ENCODE assay signal across 17 mouse cellular contexts in the genomic region with DNA sequence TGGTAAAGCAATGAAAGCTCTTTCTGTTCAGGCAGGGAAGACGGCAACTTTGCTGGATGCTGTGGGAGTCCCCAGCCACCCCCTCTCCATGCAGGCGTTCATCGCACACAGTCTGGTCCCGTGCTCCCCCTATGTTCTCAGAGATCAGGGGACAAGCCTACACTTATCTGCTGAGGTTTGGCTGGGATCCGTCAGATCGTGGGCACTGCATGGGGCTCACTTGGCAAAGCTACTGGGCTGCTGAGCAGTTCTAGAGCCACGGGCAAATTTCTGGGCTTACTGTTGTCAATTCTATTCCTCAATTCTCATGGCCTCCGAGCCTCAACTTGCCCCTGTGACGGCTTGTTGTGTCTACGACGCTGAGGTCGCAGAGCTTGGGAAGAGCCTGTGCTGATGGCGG. TPM values are rescaled to one million over a fixed set of nuclear protein-coding genes. Genes with fewer than 3 reads are reported as not detected.
DNase-seq lines count a peak whose midpoint lies in the region; ATAC-seq lines count a peak whose summit lies in the region.
"Had no signal": no experiment of that assay in that cellular context is flagged by ENCODE, and none has a peak within 500 bp of the region (broad histone marks: within the 10 kb centered on the region; RNA-seq: fewer than 3 reads in every experiment).

No protein-coding gene starts in this region.

- 91% methylated on average over 13 of the region's 13 CpGs for WGBS in embryonic facial prominence, embryonic 11.5 days
- 93% methylated on average over 13 of the region's 13 CpGs for WGBS in embryonic facial prominence, embryonic 10.5 days
- WGBS in embryonic facial prominence, embryonic 12.5 days = 93% methylated on average over 13 of the region's 13 CpGs
- WGBS in midbrain, embryonic 10.5 days = 96% methylated on average over 13 of the region's 13 CpGs

- intact Hi-C loops in left cerebral cortex, postnatal 10 days (cut with DNase I) = no loop called here

- no peak overlapping the region for H3K27ac ChIP-seq in embryonic facial prominence, embryonic 11.5 days (replicated peaks; ENCODE audit: low read depth, low read length)
- no peak overlapping the region for H3K27ac ChIP-seq in embryonic facial prominence, embryonic 10.5 days (replicated peaks)
- peak overlapping the region; percentile 63; the same call in 1 of the 2 replicates for H3K27ac ChIP-seq in embryonic facial prominence, embryonic 12.5 days
- no peak overlapping the region for H3K27ac ChIP-seq in midbrain, embryonic 10.5 days (replicated peaks)
- H3K27ac ChIP-seq: heart, adult 2 months; hindbrain, embryonic 14.5 days had no signal

- no peak for DNase-seq in embryonic facial prominence, embryonic 11.5 days (ENCODE audit: low spot score)
- DNase-seq in embryonic facial prominence, embryonic 10.5 days (ENCODE audit: low spot score) = no peak
- DNase-seq in left cerebral cortex, adult 18-20 months (ENCODE audit: low spot score in 2 of 2) = peak; percentile 40 to 62
- DNase-seq in left cerebral cortex, postnatal 10 days (ENCODE audit: extremely low spot score in 1 of 2, low spot score in 2 of 2) = no peak
- peak; percentile 75 for DNase-seq in brain, adult 2 months (ENCODE audit: low read depth, low spot score)
- no peak for DNase-seq in midbrain, embryonic 10.5 days (ENCODE audit: low spot score)
- no peak for DNase-seq in c-Kit-positive CD71-positive TER-119-positive erythroid progenitor cells, embryonic 14.5 days (ENCODE audit: low spot score)
- DNase-seq: heart, adult 2 months; kidney, adult 18-20 months; kidney, postnatal 36 days; liver; thymus, adult 2 months had no signal

- H3K9me3 ChIP-seq in embryonic facial prominence, embryonic 11.5 days (replicated peaks; ENCODE audit: control insufficient read depth, low read length) = no peaks in the 10 kb centered on the region
- H3K9me3 ChIP-seq in embryonic facial prominence, embryonic 10.5 days = 0 out of 2 replicates have a peak, but pooled peaks cover 4% of the 10 kb centered on the region
- H3K9me3 ChIP-seq in embryonic facial prominence, embryonic 12.5 days = peaks cover 3% of the 10 kb centered on the region; the same call in 1 of the 2 replicates
- peaks cover 11% of the 10 kb centered on the region; the same call in 1 of the 2 replicates for H3K9me3 ChIP-seq in midbrain, embryonic 10.5 days (replicated peaks)

- 0 out of 2 replicates have a peak, but pooled peaks have one; percentile 14 for ATAC-seq in embryonic facial prominence, embryonic 11.5 days (replicated peaks; ENCODE audit: insufficient number of reproducible peaks, low FRiP score, low TSS enrichment, low read depth)
- no peak for ATAC-seq in embryonic facial prominence, embryonic 12.5 days (ENCODE audit: insufficient number of reproducible peaks, insufficient read depth, low FRiP score, low TSS enrichment)
- ATAC-seq: forebrain, embryonic 16.5 days; lung, postnatal 0 days had no signal

- no peak overlapping the region for H3K4me3 ChIP-seq in embryonic facial prominence, embryonic 11.5 days (ENCODE audit: low read depth, low read length)
- no peak overlapping the region for H3K4me3 ChIP-seq in embryonic facial prominence, embryonic 10.5 days
- no peak overlapping the region for H3K4me3 ChIP-seq in embryonic facial prominence, embryonic 12.5 days
- H3K4me3 ChIP-seq in midbrain, embryonic 10.5 days = no peak overlapping the region
- H3K4me3 ChIP-seq: heart, adult 2 months; megakaryocyte, embryonic 14.5 days had no signal

- H3K9ac ChIP-seq in embryonic facial prominence, embryonic 11.5 days (replicated peaks; ENCODE audit: low read length) = no peak overlapping the region
- no peak overlapping the region for H3K9ac ChIP-seq in embryonic facial prominence, embryonic 12.5 days
- H3K9ac ChIP-seq: hindbrain, embryonic 14.5 days had no signal

- H3K27me3 ChIP-seq in embryonic facial prominence, embryonic 11.5 days (ENCODE audit: control insufficient read depth, insufficient read depth, low read length) = no peaks in the 10 kb centered on the region
- no peaks in the 10 kb centered on the region for H3K27me3 ChIP-seq in embryonic facial prominence, embryonic 10.5 days (replicated peaks; ENCODE audit: low read depth, poor library complexity, severe bottlenecking)
- H3K27me3 ChIP-seq in embryonic facial prominence, embryonic 12.5 days = no peaks in the 10 kb centered on the region
- no peaks in the 10 kb centered on the region for H3K27me3 ChIP-seq in midbrain, embryonic 10.5 days (ENCODE audit: low read depth, poor library complexity, severe bottlenecking)

- no peak overlapping the region for H3K4me2 ChIP-seq in embryonic facial prominence, embryonic 11.5 days (ENCODE audit: low read depth, low read length)
- no peak overlapping the region for H3K4me2 ChIP-seq in embryonic facial prominence, embryonic 12.5 days (replicated peaks)
- H3K4me2 ChIP-seq: hindbrain, embryonic 14.5 days had no signal

- H3K36me3 ChIP-seq in embryonic facial prominence, embryonic 11.5 days (replicated peaks; ENCODE audit: control insufficient read depth, insufficient read depth, low read depth, low read length) = peaks cover under 1% of the 10 kb centered on the region; the same call in 1 of the 2 replicates
- H3K36me3 ChIP-seq in embryonic facial prominence, embryonic 10.5 days (replicated peaks) = peaks cover 86% of the 10 kb centered on the region
- peaks cover 60% of the 10 kb centered on the region for H3K36me3 ChIP-seq in embryonic facial prominence, embryonic 12.5 days
- peaks cover 100% of the 10 kb centered on the region for H3K36me3 ChIP-seq in midbrain, embryonic 10.5 days

- 0 out of 2 replicates have a peak, but pooled peaks cover 3% of the 10 kb centered on the region for H3K4me1 ChIP-seq in embryonic facial prominence, embryonic 11.5 days (ENCODE audit: control insufficient read depth, insufficient read depth, low read length)
- H3K4me1 ChIP-seq in embryonic facial prominence, embryonic 10.5 days = peaks cover 22% of the 10 kb centered on the region
- H3K4me1 ChIP-seq in embryonic facial prominence, embryonic 12.5 days = peaks cover 27% of the 10 kb centered on the region; the same call in 1 of the 2 replicates
- H3K4me1 ChIP-seq in midbrain, embryonic 10.5 days = peaks cover 12% of the 10 kb centered on the region; the same call in 1 of the 2 replicates

RNA-seq across cellular contexts. Expression of gene Boc, which starts 49.9 kb away (rescaled TPM):
- 19.5 and 20.7 TPM in 2 replicates for polyA plus RNA-seq in embryonic facial prominence, embryonic 11.5 days (2014; fragmentation: Nextera tagmentation; extraction: Ambion mirVana)
- 14.2 and 14.3 TPM in 2 replicates for polyA plus RNA-seq in embryonic facial prominence, embryonic 10.5 days (2016; fragmentation: Nextera tagmentation; extraction: Ambion mirVana)
- total RNA-seq in left cerebral cortex, adult 18-20 months (2021) = 10 to 100 TPM; 19.5 to 23.5 TPM
- 10 to 100 TPM; 20.4 to 21.4 TPM for total RNA-seq in left cerebral cortex, postnatal 10 days (2021)
- 37.1 and 37.3 TPM in 2 replicates for polyA plus RNA-seq in embryonic facial prominence, embryonic 12.5 days (2016; fragmentation: Nextera tagmentation; extraction: Ambion mirVana)
- polyA plus RNA-seq in midbrain, embryonic 10.5 days (2016; fragmentation: Nextera tagmentation; extraction: Ambion mirVana) = 30.8 and 37.1 TPM in 2 replicates

Comparison
In these comparisons a context has a peak if more than half of its experiments do, and no peak if none do; other contexts are left out.
1. DNase-seq: peak in left cerebral cortex, adult 18-20 months (2 of 2) and brain, adult 2 months (single experiment); none in embryonic facial prominence, embryonic 11.5 days (single experiment), embryonic facial prominence, embryonic 10.5 days (single experiment), left cerebral cortex, postnatal 10 days (0 of 2), midbrain, embryonic 10.5 days (single experiment) and c-Kit-positive CD71-positive TER-119-positive erythroid progenitor cells, embryonic 14.5 days (single experiment).